Mouse (Mus musculus) myocyte (in vitro differentiated cells): ENCODE data around the gene AI661453. TPM values are rescaled to one million over a fixed set of nuclear protein-coding genes. Genes with fewer than 3 reads are reported as not detected.

Experiments used
- H3K27me3 ChIP-seq: one replicate; pipeline ENCODE4 v1.6.1; 2011; ENCODE audit not compliant: control insufficient read depth, insufficient read depth, insufficient read length
- H3K36me3 ChIP-seq: one replicate; pipeline ENCODE4 v1.6.1; 2011; ENCODE audit not compliant: control insufficient read depth, insufficient read depth
- H3K4me2 ChIP-seq: one replicate; pipeline ENCODE4 v1.6.1; 2011; ENCODE audit warnings: low read depth, control low read depth
- H3K4me3 ChIP-seq: one replicate; pipeline ENCODE4 v1.5.1; 2011; ENCODE audit warnings: mild to moderate bottlenecking, control low read depth, moderate library complexity
- H3K79me2 ChIP-seq: one replicate; pipeline ENCODE4 v1.6.1; 2011; ENCODE audit not compliant: control insufficient read depth, insufficient read depth
- H3ac ChIP-seq: one replicate; pipeline ENCODE4 v1.6.1; 2011; ENCODE audit not compliant: control insufficient read depth, insufficient read length
- CEBPB ChIP-seq: IDR thresholded peaks from 2 replicates; pipeline ENCODE4 v1.6.1; 2011; ENCODE audit warnings: mild to moderate bottlenecking, moderate library complexity; ENCODE audit not compliant: poor library complexity, insufficient read depth, severe bottlenecking
- E2F4 ChIP-seq: IDR thresholded peaks from one replicate; pipeline ENCODE4 v1.6.1; 2011; ENCODE audit warnings: mild to moderate bottlenecking, control low read depth, moderate library complexity; ENCODE audit not compliant: insufficient read depth
- MAX ChIP-seq: IDR thresholded peaks from one replicate; pipeline ENCODE4 v1.6.1; 2011; ENCODE audit warnings: low read depth, mild to moderate bottlenecking, control low read depth
- MYOD1 ChIP-seq, 3 experiments: IDR thresholded peaks; one replicate each; pipeline ENCODE4 v1.6.1; 2011; ENCODE audit warnings: control low read depth in 2 of 3, low read depth in 2 of 3, mild to moderate bottlenecking in 2 of 3, moderate library complexity in 1 of 3; ENCODE audit not compliant: insufficient read length in 2 of 3, control insufficient read depth in 1 of 3
- MYOG ChIP-seq, 3 experiments: IDR thresholded peaks; one replicate each; pipeline ENCODE4 v1.6.1; 2011; ENCODE audit warnings: control low read depth in 2 of 3, low read depth in 2 of 3, mild to moderate bottlenecking in 2 of 3; ENCODE audit not compliant: insufficient read length in 2 of 3, control insufficient read depth in 1 of 3, insufficient read depth in 1 of 3
- POLR2A ChIP-seq: IDR thresholded peaks from one replicate; pipeline ENCODE4 v1.6.1; 2011; ENCODE audit warnings: low read depth, mild to moderate bottlenecking, control low read depth, moderate library complexity; ENCODE audit not compliant: insufficient read length
- POLR2AphosphoS2 ChIP-seq: IDR thresholded peaks from one replicate; pipeline ENCODE4 v1.6.1; 2011; ENCODE audit warnings: low read depth, control low read depth; ENCODE audit not compliant: insufficient read length
- REST ChIP-seq: IDR thresholded peaks from one replicate; pipeline ENCODE4 v1.6.1; 2011; ENCODE audit warnings: mild to moderate bottlenecking, control low read depth, moderate library complexity; ENCODE audit not compliant: insufficient read depth, insufficient read length
- SRF ChIP-seq: IDR thresholded peaks from one replicate; pipeline ENCODE4 v1.6.1; 2011; ENCODE audit warnings: low read depth; ENCODE audit not compliant: control insufficient read depth, insufficient read length
- TCF12 ChIP-seq: IDR thresholded peaks from one replicate; pipeline ENCODE4 v1.6.1; 2011; ENCODE audit warnings: mild to moderate bottlenecking, control low read depth; ENCODE audit not compliant: poor library complexity, insufficient read depth, severe bottlenecking
- TCF3 ChIP-seq: IDR thresholded peaks from one replicate; pipeline ENCODE4 v1.6.1; 2011; ENCODE audit warnings: low read depth, control low read depth; ENCODE audit not compliant: insufficient read length
- USF1 ChIP-seq: IDR thresholded peaks from one replicate; pipeline ENCODE4 v1.6.1; 2011; ENCODE audit warnings: low read depth, mild to moderate bottlenecking, control low read depth, moderate library complexity
- polyA plus RNA-seq: library from polyadenylated mRNA; unstranded; fragments of >200 nt; fragmentation: generic; extraction: Trizol; gene quantifications from one replicate; pipeline ENCODE4 v1.2.1, GENCODE M21; 2012; ENCODE audit warnings: missing spikeins

Gene AI661453
- polyA plus RNA-seq, 1 experiment, result 0.08 TPM

DNA sequence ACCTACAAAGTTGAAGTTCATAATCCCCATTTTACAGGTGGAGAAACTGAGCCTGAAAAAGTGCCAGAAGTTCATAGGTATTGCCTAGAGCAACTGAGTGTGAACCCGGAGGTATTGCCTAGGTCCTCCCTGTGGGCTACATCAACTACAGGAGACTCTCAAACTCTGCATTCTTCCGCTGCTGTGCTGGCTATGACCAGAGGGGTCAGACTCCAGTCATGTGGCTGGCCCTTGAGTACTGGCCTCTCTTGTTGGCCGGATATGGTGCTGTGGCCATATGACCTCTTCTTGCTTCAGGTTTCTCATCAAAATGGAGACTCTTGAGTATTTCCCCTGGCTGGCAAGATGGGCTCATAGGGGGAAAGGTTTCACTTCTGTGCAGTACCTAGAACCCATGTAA lies 5.9 kb downstream of the AI661453 start:
- TF ChIP-seq E2F4, result no peak
- TF ChIP-seq MYOG (IDR thresholded peaks at IDR 0.05; ENCODE audit: control insufficient read depth in 1 of 3, insufficient read depth in 1 of 3, insufficient read length in 2 of 3, low read depth in 2 of 3), result no peak
- no peak for TF ChIP-seq USF1
- no peak for TF ChIP-seq TCF3
- TF ChIP-seq MYOD1 (IDR thresholded peaks at IDR 0.05; ENCODE audit: control insufficient read depth in 1 of 3, insufficient read length in 2 of 3, low read depth in 2 of 3), result no peak
- no peak for TF ChIP-seq POLR2A
- TF ChIP-seq CEBPB, result no peak
- TF ChIP-seq POLR2AphosphoS2, result no peak
- TF ChIP-seq TCF12, result no peak
- TF ChIP-seq SRF, result no peak
- TF ChIP-seq REST, result no peak
- no peak for TF ChIP-seq MAX
- Histone ChIP-seq H3K36me3 (no peaks in the 10 kb centered on the region), H3K27me3 (peaks cover 25% of the 10 kb centered on the region), H3K4me2 (no peak overlapping the region), H3ac (no peak overlapping the region), H3K79me2 (no peaks in the 10 kb centered on the region), H3K4me3 (no peak overlapping the region)

GRCm38 (mm10) chr17:47444113-47444512 lies 7.7 kb downstream of the AI661453 start:
- Histone ChIP-seq H3K79me2 (no peaks in the 10 kb centered on the region), H3K36me3 (no peaks in the 10 kb centered on the region), H3K27me3 (peaks cover 12% of the 10 kb centered on the region), H3ac (no peak overlapping the region), H3K4me3 (no peak overlapping the region), H3K4me2 (no peak overlapping the region)
- TF ChIP-seq POLR2A, result no peak
- no peak for TF ChIP-seq REST
- no peak for TF ChIP-seq TCF3
- TF ChIP-seq MAX, result no peak
- no peak for TF ChIP-seq SRF
- no peak for TF ChIP-seq TCF12
- TF ChIP-seq USF1, result no peak

DNA sequence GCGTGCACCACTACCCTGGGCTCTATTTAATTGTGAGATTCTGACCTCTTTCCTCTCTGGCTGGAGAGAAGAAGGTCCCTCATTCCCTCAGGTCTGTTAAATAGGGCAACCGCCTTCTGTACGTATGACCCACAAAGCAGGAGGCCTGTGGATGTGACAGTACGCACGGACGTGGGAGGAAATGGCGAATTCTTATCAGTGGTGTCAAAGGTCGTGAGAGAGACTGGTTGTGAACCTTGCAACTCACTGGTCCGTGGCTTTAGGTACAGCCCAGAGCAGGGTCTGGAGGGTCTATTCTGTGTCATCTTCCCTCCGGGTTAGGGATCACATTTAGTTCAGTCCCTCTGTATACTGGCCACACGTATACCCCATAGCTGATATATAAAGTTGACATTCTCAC lies 9.1 kb downstream of the AI661453 start:
- Histone ChIP-seq H3K79me2 (no peaks in the 10 kb centered on the region), H3K36me3 (no peaks in the 10 kb centered on the region), H3K4me2 (no peak overlapping the region), H3K4me3 (no peak overlapping the region), H3K27me3 (peaks cover 12% of the 10 kb centered on the region), H3ac (no peak overlapping the region)
- TF ChIP-seq CEBPB, result no peak
- TF ChIP-seq POLR2A, result no peak
- no peak for TF ChIP-seq MYOG (IDR thresholded peaks at IDR 0.05; ENCODE audit: control insufficient read depth in 1 of 3, insufficient read depth in 1 of 3, insufficient read length in 2 of 3, low read depth in 2 of 3)
- no peak for TF ChIP-seq MAX
- no peak for TF ChIP-seq SRF
- TF ChIP-seq TCF12, result no peak
- TF ChIP-seq USF1, result no peak
- TF ChIP-seq REST, result no peak

DNA sequence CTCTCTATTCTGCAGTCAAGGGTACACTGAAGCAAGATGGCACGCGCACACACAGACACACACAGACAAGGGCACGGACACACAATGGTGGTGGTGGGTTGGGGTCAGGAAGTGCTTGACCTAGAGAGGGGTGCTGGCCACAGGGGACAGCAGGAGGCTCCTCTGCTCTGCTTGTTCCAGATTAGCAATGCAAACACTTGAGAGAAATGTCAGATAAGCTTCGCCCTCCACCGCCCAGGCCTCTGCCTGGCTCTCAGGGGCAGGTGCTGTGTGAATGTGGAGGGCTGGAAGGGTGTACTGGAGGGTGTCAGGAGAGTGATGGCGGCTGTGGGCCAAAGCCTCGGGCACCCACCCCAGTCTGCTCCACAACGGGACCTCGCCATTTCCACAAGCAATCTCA lies 9.6 kb downstream of the AI661453 start:
- H3K4me2 ChIP-seq, result no peak overlapping the region

GRCm38 (mm10) chr17:47446561-47446960 lies 10.1 kb downstream of the AI661453 start:
- Histone ChIP-seq H3ac (no peak overlapping the region), H3K4me2 (no peak overlapping the region)
- TF ChIP-seq CEBPB, result no peak
- TF ChIP-seq SRF, result no peak
- TF ChIP-seq MAX, result no peak
- no peak for TF ChIP-seq USF1
- TF ChIP-seq TCF12, result no peak
- no peak for TF ChIP-seq MYOD1 (IDR thresholded peaks at IDR 0.05; ENCODE audit: control insufficient read depth in 1 of 3, insufficient read length in 2 of 3, low read depth in 2 of 3)
- TF ChIP-seq MYOG (IDR thresholded peaks at IDR 0.05; ENCODE audit: control insufficient read depth in 1 of 3, insufficient read depth in 1 of 3, insufficient read length in 2 of 3, low read depth in 2 of 3), result no peak
- TF ChIP-seq POLR2A, result no peak
- no peak for TF ChIP-seq REST
- TF ChIP-seq POLR2AphosphoS2, result no peak
- TF ChIP-seq TCF3, result no peak
- no peak for TF ChIP-seq E2F4

More for the DNA sequence above, 9.6 kb downstream of the AI661453 start:
- Histone ChIP-seq H3K79me2 (no peaks in the 10 kb centered on the region), H3K4me3 (no peak overlapping the region), H3K36me3 (no peaks in the 10 kb centered on the region), H3ac (no peak overlapping the region), H3K27me3 (peaks cover 12% of the 10 kb centered on the region)
- TF ChIP-seq POLR2AphosphoS2 (no peak), MYOD1 (IDR thresholded peaks at IDR 0.05; ENCODE audit: control insufficient read depth in 1 of 3, insufficient read length in 2 of 3, low read depth in 2 of 3) (no peak), TCF3 (no peak), CEBPB (no peak), MAX (no peak), REST (no peak), POLR2A (no peak), USF1 (no peak), MYOG (IDR thresholded peaks at IDR 0.05; ENCODE audit: control insufficient read depth in 1 of 3, insufficient read depth in 1 of 3, insufficient read length in 2 of 3, low read depth in 2 of 3) (no peak), SRF (no peak), TCF12 (no peak), E2F4 (no peak)

More at GRCm38 (mm10) chr17:47446561-47446960, 10.1 kb downstream of the AI661453 start:
- H3K36me3 ChIP-seq, result no peaks in the 10 kb centered on the region
- H3K79me2 ChIP-seq, result no peaks in the 10 kb centered on the region
- no peak overlapping the region for H3K4me3 ChIP-seq
- H3K27me3 ChIP-seq, result peaks cover 12% of the 10 kb centered on the region
